Mouse (Mus musculus) liver, embryonic 14.5 days (tissue): ENCODE data around the gene Ldb1. TPM values are rescaled to one million over a fixed set of nuclear protein-coding genes. Genes with fewer than 3 reads are reported as not detected.

ENCODE experiments used
- ATAC-seq: fragments of 200-750 bp; cut with Nextera tagmentation; 2 replicates; pipeline ENCODE4 v1.8.0; 2017; ENCODE audit warnings: moderate number of reproducible peaks, mild to moderate bottlenecking, moderate library complexity; ENCODE audit not compliant: insufficient read depth
- DNase-seq, 3 experiments: peaks; one replicate each; pipeline ENCODE4 v3.0.0-alpha.2; 2012 to 2013; ENCODE audit warnings: low read depth in 3 of 3, low spot score in 3 of 3
- H3K27ac ChIP-seq: fragments of 300-500 bp; sonication (generic); 2 replicates; pipeline ENCODE4 v1.5.1; 2014; ENCODE audit warnings: moderate library complexity, mild to moderate bottlenecking, control low read depth, inconsistent platforms
- H3K27me3 ChIP-seq: fragments of 300-500 bp; sonication (generic); 2 replicates; pipeline ENCODE4 v1.6.1; 2014; ENCODE audit warnings: mild to moderate bottlenecking, low read length, moderate library complexity; ENCODE audit not compliant: control insufficient read depth, insufficient read depth
- H3K36me3 ChIP-seq: fragments of 300-500 bp; sonication (generic); replicated peaks from 2 replicates; pipeline ENCODE4 v1.6.1; 2014; ENCODE audit warnings: low read depth; ENCODE audit not compliant: control insufficient read depth, insufficient read depth
- H3K4me1 ChIP-seq, 2 experiments: fragments of 200-500 bp in 1 of 2; fragments of 300-500 bp in 1 of 2; sonication (generic) in 1 of 2; replicated peaks; 2 replicates each; pipeline ENCODE4 v1.6.1; 2012 to 2014; ENCODE audit warnings: antibody characterized with exemption in 1 of 2, inconsistent platforms in 1 of 2, low read length in 1 of 2; ENCODE audit not compliant: control insufficient read depth in 2 of 2, insufficient read depth in 2 of 2
- H3K4me2 ChIP-seq: fragments of 300-500 bp; sonication (generic); 2 replicates; pipeline ENCODE4 v1.6.1; 2014; ENCODE audit warnings: low read depth, mild to moderate bottlenecking, control low read depth, moderate library complexity
- H3K4me3 ChIP-seq, 2 experiments: fragments of 200-500 bp in 1 of 2; fragments of 300-500 bp in 1 of 2; sonication (generic) in 1 of 2; 2 replicates each; pipeline ENCODE4 v1.5.1; 2012 to 2014; ENCODE audit warnings: low read depth in 2 of 2, low read length in 2 of 2, mild to moderate bottlenecking in 2 of 2, control low read depth in 1 of 2, inconsistent platforms in 1 of 2, moderate library complexity in 1 of 2; ENCODE audit not compliant: insufficient read depth in 1 of 2
- H3K9ac ChIP-seq: fragments of 300-500 bp; sonication (generic); replicated peaks from 2 replicates; pipeline ENCODE4 v1.6.1; 2014; ENCODE audit warnings: mild to moderate bottlenecking, control low read depth, moderate library complexity
- H3K9me3 ChIP-seq: fragments of 300-500 bp; sonication (generic); 2 replicates; pipeline ENCODE4 v1.6.1; 2016; ENCODE audit warnings: low read length, mixed read lengths; ENCODE audit not compliant: control insufficient read depth
- CTCF ChIP-seq: IDR thresholded peaks from 2 replicates; pipeline ENCODE4 v1.5.1; 2016; ENCODE audit warnings: antibody characterized with exemption, low read depth, control low read depth
- EP300 ChIP-seq: IDR thresholded peaks from 2 replicates; pipeline ENCODE4 v1.6.1; 2016; ENCODE audit warnings: antibody characterized with exemption, low read depth
- WGBS: fragments of 180-500 bp; shearing (Covaris S2); extraction: QIAGEN DNeasy Blood & Tissue Kit; methylation state at CpG from one replicate; pipeline ENCODE4 v1.1.7; 2014; ENCODE audit not compliant: insufficient replicate concordance; 5-methylcytosine and 5-hydroxymethylcytosine counted together
- polyA plus RNA-seq, 2 experiments: library from polyadenylated mRNA; depleted of rRNA in 1 of 2; stranded (reverse) in 1 of 2; unstranded in 1 of 2; fragments of >200 nt; fragmentation: Nextera tagmentation in 1 of 2; extraction: Ambion mirVana in 1 of 2; gene quantifications; 2 replicates each; pipeline versions ENCODE4 v1.2.1 to v1.2.3; 2012 to 2014

Ldb1 gene
- polyA plus RNA-seq, 2 experiments, result 22.8 to 129 TPM

DNA sequence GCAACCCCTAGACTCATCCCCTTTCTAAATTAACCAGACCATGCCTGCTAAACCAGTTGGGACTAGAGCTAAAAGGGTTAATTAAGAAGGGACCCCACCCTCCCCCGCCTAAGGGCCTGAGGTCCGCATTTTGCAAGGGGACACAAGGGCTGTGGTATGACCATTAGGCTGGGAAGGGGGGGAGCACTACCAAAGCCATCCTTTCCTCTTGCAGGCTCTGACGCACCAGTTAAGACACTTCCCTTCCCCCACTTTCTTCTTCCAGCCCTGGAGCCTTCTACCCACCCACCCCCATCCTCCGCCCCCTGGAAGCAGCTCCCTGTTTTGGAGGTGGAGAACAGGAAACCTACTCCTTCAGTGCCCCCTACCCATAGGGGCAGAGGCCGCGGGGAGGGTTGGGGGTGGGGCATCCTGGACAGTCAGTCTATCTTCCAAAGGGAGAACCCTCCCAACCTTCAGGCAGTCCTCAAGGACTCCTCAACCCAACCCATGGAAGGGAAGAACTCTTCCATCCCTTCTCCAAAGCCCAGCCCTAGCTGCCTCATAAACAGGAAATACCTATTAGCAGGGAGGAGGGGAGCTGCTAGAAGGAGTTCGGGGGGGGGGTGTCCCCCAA, 790 bp upstream of the Ldb1 start:
- peak; percentile 8; the same call in 1 of the 2 replicates for ATAC-seq

DNA sequence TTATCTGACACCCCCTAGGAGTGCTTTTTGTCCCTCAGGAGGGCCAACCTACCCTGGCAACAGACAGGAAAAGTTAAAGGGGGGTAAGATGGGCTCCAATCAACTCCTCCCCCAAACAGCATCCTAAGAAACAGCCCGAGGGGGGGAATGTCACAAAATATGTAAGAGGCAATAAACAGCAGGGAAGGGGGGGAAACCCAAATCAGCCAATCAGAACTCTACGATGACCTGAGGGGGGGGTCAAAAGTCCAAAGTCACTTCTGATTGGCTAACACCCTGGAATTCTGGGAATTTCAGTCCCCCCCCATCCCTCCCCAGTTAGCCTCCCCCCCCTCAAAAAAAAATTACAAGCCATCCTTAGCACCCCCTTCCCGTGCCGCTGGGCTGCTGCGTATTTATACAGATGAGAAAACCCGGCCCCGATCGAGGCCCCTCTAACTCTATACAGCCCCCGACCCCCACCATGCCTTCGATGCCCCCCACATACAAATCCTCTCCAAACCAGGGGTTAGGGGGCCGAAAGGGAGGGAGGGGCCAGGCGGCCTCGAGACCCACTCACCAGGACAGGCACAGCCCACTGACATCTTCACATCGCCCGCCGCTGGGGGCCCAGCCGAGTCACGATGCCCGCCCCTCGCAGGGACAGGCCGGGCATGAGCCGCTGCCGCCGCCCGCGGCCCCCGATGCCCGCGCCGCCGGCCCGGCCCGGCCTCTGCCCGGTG, 582 bp downstream of the Ldb1 start, which contains the start of gene Pprc1:
Gene Pprc1, plus strand, starts transcription at position 616 of the 722 bp plus-strand sequence.
- TF ChIP-seq EP300 (no peak), CTCF (no peak)
- peak within 1 kb of the TSS; percentile 8 for H3K27ac ChIP-seq

More for the DNA sequence above, 790 bp upstream of the Ldb1 start:
- H3K9ac ChIP-seq, result peak overlapping the region; percentile 73
- no peaks in the 10 kb centered on the region for H3K9me3 ChIP-seq
- peaks cover 7% of the 10 kb centered on the region; the same call in 1 of the 2 replicates for H3K27me3 ChIP-seq
- no peak overlapping the region; the same call in 1 of the 2 replicates for H3K27ac ChIP-seq
- WGBS, result 2% methylated on average over 7 of the region's 7 CpGs
- DNase-seq, result no peak
- peak overlapping the region; percentile 70 to 79 for H3K4me3 ChIP-seq
- H3K4me1 ChIP-seq, result peaks cover 27 to 47% of the 10 kb centered on the region in 2 experiments
- no peaks in the 10 kb centered on the region for H3K36me3 ChIP-seq
- TF ChIP-seq CTCF, result no peak
- TF ChIP-seq EP300, result no peak
- H3K4me2 ChIP-seq, result peak overlapping the region; percentile 95

DNA sequence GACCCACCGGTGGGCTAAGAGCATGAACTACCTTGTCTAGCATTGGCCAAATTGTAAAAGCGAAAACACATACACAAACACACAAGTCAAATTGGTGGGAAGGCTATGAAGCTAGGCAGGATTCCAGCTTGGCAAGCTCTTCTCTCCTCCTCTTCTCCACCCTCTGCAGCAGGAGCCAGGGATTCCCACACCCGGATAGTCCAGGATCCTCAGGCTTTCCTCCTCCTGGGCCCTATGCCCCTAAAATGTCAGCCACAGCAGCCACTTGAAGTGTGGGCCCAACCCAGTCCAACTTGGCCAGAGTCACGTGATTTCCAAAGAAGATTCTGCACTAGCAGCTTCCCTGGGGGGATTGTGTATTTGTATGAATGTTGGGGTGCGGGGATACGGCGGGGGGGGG, 1.6 kb downstream of the Ldb1 start:
- no peak for ATAC-seq
- Histone ChIP-seq H3K9ac (peak overlapping the region; percentile 7), H3K4me2 (peak overlapping the region; percentile 95), H3K9me3 (no peaks in the 10 kb centered on the region), H3K4me1 (peaks cover 38 to 52% of the 10 kb centered on the region in 2 experiments), H3K27ac (peak overlapping the region; percentile 44), H3K4me3 (peak overlapping the region; percentile 4 to 79; a peak in 2 of 4 replicates), H3K27me3 (peaks cover 7% of the 10 kb centered on the region; the same call in 1 of the 2 replicates), H3K36me3 (no peaks in the 10 kb centered on the region)
- 56% methylated on average over 7 of the region's 7 CpGs for WGBS
- no peak for DNase-seq
- TF ChIP-seq EP300, result no peak
- TF ChIP-seq CTCF, result no peak

More for the DNA sequence above, 582 bp downstream of the Ldb1 start, which contains the start of gene Pprc1:
- Histone ChIP-seq H3K4me2 (peak within 1 kb of the TSS; percentile 95), H3K27me3 (peaks cover 7% of the 10 kb centered on the region; the same call in 1 of the 2 replicates), H3K9me3 (no peaks in the 10 kb centered on the region), H3K4me1 (peaks cover 38 to 52% of the 10 kb centered on the region in 2 experiments), H3K4me3 (peak within 1 kb of the TSS; percentile 70 to 79), H3K9ac (peak within 1 kb of the TSS; percentile 73), H3K36me3 (no peaks in the 10 kb centered on the region)
- ATAC-seq, result no peak
- DNase-seq, result no peak
- under 1% methylated on average over 34 of the region's 34 CpGs for WGBS

DNA sequence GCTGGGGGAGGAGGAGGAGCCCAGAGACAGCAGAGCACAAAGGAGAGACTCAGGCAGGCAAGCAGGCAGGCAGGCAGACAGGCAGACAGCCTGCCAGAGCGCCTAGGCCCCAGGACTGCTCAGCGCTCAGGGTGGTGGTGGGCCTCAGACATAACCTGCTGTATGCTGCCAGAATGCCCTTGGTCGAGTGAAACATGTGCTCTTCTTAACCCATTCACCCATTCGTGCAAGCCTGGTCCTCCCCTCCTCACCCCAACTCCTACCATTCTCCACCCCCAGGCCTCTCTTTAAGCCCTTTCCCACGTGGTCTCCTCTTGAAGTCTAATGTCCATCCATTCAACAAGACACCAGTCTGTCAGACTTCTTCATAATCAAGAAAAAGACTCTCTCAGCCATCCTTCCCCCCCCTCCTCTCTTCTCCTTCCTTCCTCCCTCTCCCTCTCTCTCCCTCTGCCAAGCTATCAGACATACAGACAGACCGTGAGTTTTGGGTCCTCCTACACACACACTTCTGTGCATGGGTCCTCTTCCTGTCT, 2.5 kb downstream of the Ldb1 start:
- Histone ChIP-seq H3K27ac (peak overlapping the region; percentile 0), H3K4me1 (peaks cover 42 to 53% of the 10 kb centered on the region in 2 experiments), H3K4me2 (peak overlapping the region; percentile 95), H3K9me3 (no peaks in the 10 kb centered on the region), H3K27me3 (peaks cover 7% of the 10 kb centered on the region; the same call in 1 of the 2 replicates), H3K36me3 (no peaks in the 10 kb centered on the region), H3K4me3 (peak overlapping the region in 1 of 2 experiments; percentile 6; a peak in 1 of 4 replicates), H3K9ac (peak overlapping the region; percentile 7)
- DNase-seq, result no peak
- WGBS, result 8% methylated on average over 6 of the region's 6 CpGs
- no peak for TF ChIP-seq CTCF
- TF ChIP-seq EP300, result no peak
- no peak for ATAC-seq
